Mouse (Mus musculus) forebrain, embryonic 13.5 days (tissue): ENCODE data around the gene Stn1. TPM values are rescaled to one million over a fixed set of nuclear protein-coding genes. Genes with fewer than 3 reads are reported as not detected.
A peak's percentile ranks its signal among the peaks of the same experiment; 100 is the strongest.

Source experiments
- ATAC-seq: fragments of 200-750 bp; cut with Nextera tagmentation; 2 replicates; pipeline ENCODE4 v1.8.0; 2017
- H3K27ac ChIP-seq: fragments of 300-500 bp; sonication (generic); 2 replicates; pipeline ENCODE4 v1.5.1; 2015; ENCODE audit warnings: inconsistent platforms, mild to moderate bottlenecking, moderate library complexity
- H3K27me3 ChIP-seq: fragments of 300-500 bp; sonication (generic); 2 replicates; pipeline ENCODE4 v1.6.1; 2015; ENCODE audit warnings: mild to moderate bottlenecking, inconsistent platforms
- H3K36me3 ChIP-seq: fragments of 300-500 bp; sonication (generic); 2 replicates; pipeline ENCODE4 v1.6.1; 2015; ENCODE audit warnings: mild to moderate bottlenecking, inconsistent platforms; ENCODE audit not compliant: poor library complexity, severe bottlenecking
- H3K4me1 ChIP-seq: fragments of 300-500 bp; sonication (generic); 2 replicates; pipeline ENCODE4 v1.6.1; 2015; ENCODE audit warnings: inconsistent platforms
- H3K4me2 ChIP-seq: fragments of 300-500 bp; sonication (generic); 2 replicates; pipeline ENCODE4 v1.6.1; 2015; ENCODE audit warnings: inconsistent platforms, mild to moderate bottlenecking, moderate library complexity
- H3K4me3 ChIP-seq: fragments of 300-500 bp; sonication (generic); 2 replicates; pipeline ENCODE4 v1.5.1; 2015; ENCODE audit warnings: mild to moderate bottlenecking, inconsistent platforms
- H3K9ac ChIP-seq: fragments of 300-500 bp; sonication (generic); 2 replicates; pipeline ENCODE4 v1.6.1; 2015; ENCODE audit warnings: mild to moderate bottlenecking, inconsistent platforms
- H3K9me3 ChIP-seq: fragments of 300-500 bp; sonication (generic); replicated peaks from 2 replicates; pipeline ENCODE4 v1.6.1; 2016; ENCODE audit warnings: inconsistent platforms
- WGBS: fragments of 180-500 bp; shearing (Covaris S2); methylation state at CpG from one replicate; pipeline ENCODE4 v1.1.7; 2015; 5-methylcytosine and 5-hydroxymethylcytosine counted together
- polyA plus RNA-seq: library from polyadenylated mRNA; unstranded; fragments of >200 nt; fragmentation: Nextera tagmentation; extraction: Ambion mirVana; gene quantifications from 2 replicates; pipeline ENCODE4 v1.2.1, GENCODE M21; 2015

Gene Stn1
- polyA plus RNA-seq, 1 experiment from 2014 or later: 39.0 TPM

GRCm38 (mm10) chr19:47563715-47564114 is 26.4 kb upstream of the Stn1 start:
- no peak overlapping the region for H3K4me3 ChIP-seq
- peaks cover 2% of the 10 kb centered on the region; the same call in 1 of the 2 replicates for H3K27me3 ChIP-seq

GRCm38 (mm10) chr19:47561996-47562441 is 24.7 kb upstream of the Stn1 start:
- H3K27me3 ChIP-seq: no peaks in the 10 kb centered on the region

More at GRCm38 (mm10) chr19:47563715-47564114, 26.4 kb upstream of the Stn1 start:
- H3K9me3 ChIP-seq: no peaks in the 10 kb centered on the region
- H3K27ac ChIP-seq: no peak overlapping the region
- H3K4me2 ChIP-seq: no peak overlapping the region
- no peak for ATAC-seq
- 85% methylated on average over 13 of the region's 13 CpGs for WGBS
- H3K9ac ChIP-seq: no peak overlapping the region
- no peaks in the 10 kb centered on the region for H3K36me3 ChIP-seq
- H3K4me1 ChIP-seq: peaks cover 9% of the 10 kb centered on the region

GRCm38 (mm10) chr19:47560544-47561161 is 23.3 kb upstream of the Stn1 start:
- no peak for ATAC-seq
- WGBS: 87% methylated on average over 12 of the region's 12 CpGs
- no peaks in the 10 kb centered on the region for H3K27me3 ChIP-seq

More at GRCm38 (mm10) chr19:47561996-47562441, 24.7 kb upstream of the Stn1 start:
- Histone ChIP-seq H3K4me2 (no peak overlapping the region), H3K4me3 (no peak overlapping the region), H3K9ac (no peak overlapping the region), H3K9me3 (no peaks in the 10 kb centered on the region), H3K36me3 (no peaks in the 10 kb centered on the region), H3K4me1 (peaks cover 9% of the 10 kb centered on the region), H3K27ac (no peak overlapping the region)
- ATAC-seq: no peak
- WGBS: 83% methylated on average over 5 of the region's 5 CpGs

GRCm38 (mm10) chr19:47559751-47560512 is 22.6 kb upstream of the Stn1 start:
- no peak for ATAC-seq
- no peak overlapping the region for H3K4me3 ChIP-seq
- no peaks in the 10 kb centered on the region for H3K36me3 ChIP-seq
- peaks cover 9% of the 10 kb centered on the region for H3K4me1 ChIP-seq
- WGBS: 41% methylated on average over 14 of the region's 14 CpGs
- no peaks in the 10 kb centered on the region for H3K27me3 ChIP-seq
- no peaks in the 10 kb centered on the region for H3K9me3 ChIP-seq
- no peak overlapping the region for H3K9ac ChIP-seq
- no peak overlapping the region for H3K4me2 ChIP-seq
- H3K27ac ChIP-seq: no peak overlapping the region

More at GRCm38 (mm10) chr19:47560544-47561161, 23.3 kb upstream of the Stn1 start:
- Histone ChIP-seq H3K9me3 (no peaks in the 10 kb centered on the region), H3K9ac (no peak overlapping the region), H3K4me1 (peaks cover 9% of the 10 kb centered on the region), H3K4me3 (no peak overlapping the region), H3K36me3 (no peaks in the 10 kb centered on the region), H3K27ac (no peak overlapping the region), H3K4me2 (no peak overlapping the region)

- ATAC-seq: no peak
- Histone ChIP-seq H3K4me1 (peaks cover 9% of the 10 kb centered on the region), H3K27me3 (no peaks in the 10 kb centered on the region), H3K9me3 (no peaks in the 10 kb centered on the region), H3K9ac (no peak overlapping the region), H3K4me2 (no peak overlapping the region), H3K36me3 (no peaks in the 10 kb centered on the region), H3K27ac (no peak overlapping the region), H3K4me3 (no peak overlapping the region)
- 27% methylated on average over 5 of the region's 5 CpGs for WGBS
Observed at GRCm38 (mm10) chr19:47559145-47559544, 21.8 kb upstream of the Stn1 start.

DNA sequence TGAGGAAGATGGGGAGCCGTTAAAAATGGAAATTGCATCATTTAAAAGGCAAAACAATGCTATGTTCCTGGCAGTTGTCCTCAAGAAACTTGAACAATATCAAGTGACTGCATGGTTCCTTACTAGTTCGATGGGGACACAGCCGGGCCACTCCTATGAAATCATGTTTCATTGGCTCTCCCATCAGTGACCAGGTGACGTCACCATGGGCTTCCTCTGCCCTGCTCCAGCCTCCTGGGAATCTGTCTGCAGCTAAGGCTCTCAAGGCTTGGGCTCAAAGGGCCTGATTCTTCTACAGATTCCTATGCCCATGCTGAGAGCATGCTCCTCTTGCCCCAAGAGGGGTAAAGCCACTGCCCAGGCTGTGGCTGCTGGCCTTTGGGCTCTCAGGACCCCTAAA is 12.3 kb upstream of the Stn1 start:
- Histone ChIP-seq H3K36me3 (no peaks in the 10 kb centered on the region), H3K9ac (no peak overlapping the region), H3K27ac (no peak overlapping the region), H3K27me3 (no peaks in the 10 kb centered on the region), H3K4me3 (no peak overlapping the region), H3K9me3 (no peaks in the 10 kb centered on the region), H3K4me2 (no peak overlapping the region), H3K4me1 (peaks cover 4% of the 10 kb centered on the region; the same call in 1 of the 2 replicates)
- ATAC-seq: no peak
- 79% methylated on average over 4 of the region's 4 CpGs for WGBS

DNA sequence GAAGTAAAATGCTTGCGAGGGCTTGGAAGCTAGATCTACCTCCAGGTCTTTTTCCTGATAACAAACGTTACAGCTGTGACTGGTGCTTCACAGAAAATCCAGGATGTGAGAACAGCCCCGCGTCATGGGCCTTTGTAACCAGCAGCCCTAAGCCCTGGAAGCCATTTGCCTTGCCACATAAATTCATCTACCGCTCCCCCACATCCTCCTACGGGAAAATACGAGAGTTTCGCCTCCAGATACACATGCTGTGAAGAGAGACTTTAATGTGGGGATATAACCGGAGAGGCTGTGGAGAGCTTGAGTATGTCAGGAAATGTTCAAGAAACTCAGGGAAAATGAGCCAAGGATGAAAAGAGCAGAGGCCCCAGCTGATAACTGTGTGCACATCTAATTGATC is 11.9 kb upstream of the Stn1 start:
- Histone ChIP-seq H3K4me2 (no peak overlapping the region), H3K27ac (no peak overlapping the region), H3K27me3 (no peaks in the 10 kb centered on the region), H3K4me1 (peaks cover 4% of the 10 kb centered on the region; the same call in 1 of the 2 replicates), H3K9me3 (no peaks in the 10 kb centered on the region), H3K36me3 (no peaks in the 10 kb centered on the region), H3K9ac (no peak overlapping the region), H3K4me3 (no peak overlapping the region)
- 83% methylated on average over 9 of the region's 9 CpGs for WGBS
- ATAC-seq: no peak

- Histone ChIP-seq H3K4me1 (peaks cover 4% of the 10 kb centered on the region; the same call in 1 of the 2 replicates), H3K9me3 (no peaks in the 10 kb centered on the region), H3K36me3 (no peaks in the 10 kb centered on the region), H3K4me2 (no peak overlapping the region), H3K27ac (no peak overlapping the region), H3K4me3 (no peak overlapping the region), H3K9ac (no peak overlapping the region), H3K27me3 (no peaks in the 10 kb centered on the region)
- no peak for ATAC-seq
- WGBS: 95% methylated on average over 11 of the region's 11 CpGs
Observed at GRCm38 (mm10) chr19:47548432-47549076, 11.2 kb upstream of the Stn1 start.

DNA sequence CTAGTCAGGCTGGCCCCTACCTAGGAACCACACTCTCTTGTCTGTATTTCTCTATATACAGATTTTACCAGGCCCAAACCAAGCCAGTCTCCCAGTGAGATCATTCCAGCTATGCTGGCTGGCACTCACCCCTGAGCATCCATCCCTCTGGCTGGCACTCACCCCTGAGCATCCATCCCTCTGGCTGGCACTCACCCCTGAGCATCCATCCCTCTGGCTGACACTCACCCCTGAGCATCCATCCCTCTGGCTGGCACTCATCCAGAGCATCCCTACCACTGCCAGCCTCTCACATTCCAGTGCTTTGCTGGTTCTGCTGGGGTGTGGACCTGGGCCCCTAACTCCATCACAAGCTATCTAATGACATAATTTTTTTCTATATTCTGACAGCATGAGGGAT is 8.2 kb upstream of the Stn1 start:
- H3K27me3 ChIP-seq: no peaks in the 10 kb centered on the region
- H3K4me2 ChIP-seq: no peak overlapping the region
- H3K9me3 ChIP-seq: no peaks in the 10 kb centered on the region
- no peak overlapping the region for H3K27ac ChIP-seq
- no peak overlapping the region for H3K4me3 ChIP-seq
- peaks cover 4% of the 10 kb centered on the region; the same call in 1 of the 2 replicates for H3K4me1 ChIP-seq
- ATAC-seq: no peak
- H3K9ac ChIP-seq: no peak overlapping the region
- no peaks in the 10 kb centered on the region for H3K36me3 ChIP-seq

- Histone ChIP-seq H3K4me2 (no peak overlapping the region), H3K36me3 (no peaks in the 10 kb centered on the region), H3K9ac (no peak overlapping the region), H3K4me1 (peaks cover 4% of the 10 kb centered on the region; the same call in 1 of the 2 replicates), H3K9me3 (no peaks in the 10 kb centered on the region), H3K27me3 (no peaks in the 10 kb centered on the region), H3K4me3 (no peak overlapping the region), H3K27ac (no peak overlapping the region)
- 0 out of 2 replicates have a peak, but pooled peaks have one; percentile 50 for ATAC-seq
- 40% methylated on average over 3 of the region's 3 CpGs for WGBS
Observed at GRCm38 (mm10) chr19:47545055-47545454, 7.7 kb upstream of the Stn1 start.

- WGBS: 69% methylated on average over 7 of the region's 7 CpGs
- Histone ChIP-seq H3K4me2 (no peak overlapping the region), H3K36me3 (no peaks in the 10 kb centered on the region), H3K4me1 (peaks cover 9% of the 10 kb centered on the region), H3K27ac (no peak overlapping the region), H3K4me3 (no peak overlapping the region), H3K9me3 (no peaks in the 10 kb centered on the region), H3K9ac (no peak overlapping the region), H3K27me3 (no peaks in the 10 kb centered on the region)
- ATAC-seq: no peak
Observed at GRCm38 (mm10) chr19:47542441-47542840, 5.1 kb upstream of the Stn1 start.

- Histone ChIP-seq H3K27me3 (no peaks in the 10 kb centered on the region), H3K27ac (no peak overlapping the region), H3K36me3 (0 out of 2 replicates have a peak, but pooled peaks cover 4% of the 10 kb centered on the region), H3K9ac (no peak overlapping the region), H3K9me3 (no peaks in the 10 kb centered on the region), H3K4me3 (no peak overlapping the region), H3K4me2 (no peak overlapping the region), H3K4me1 (peaks cover 16% of the 10 kb centered on the region)
- 25% methylated on average over 6 of the region's 6 CpGs for WGBS
- ATAC-seq: no peak
Observed at GRCm38 (mm10) chr19:47538801-47539200, 1.5 kb upstream of the Stn1 start.
